Mouse (Mus musculus) lung, adult 2 months (tissue): ENCODE measurements around the gene Gm49322. TPM values are rescaled to one million over a fixed set of nuclear protein-coding genes. Genes with fewer than 3 reads are reported as not detected.
A peak's percentile ranks its signal among the peaks of the same experiment; 100 is the strongest.

ENCODE experiments used
- DNase-seq: peaks from one replicate; pipeline ENCODE4 v3.0.0; 2022
- H3K4me1 ChIP-seq: fragments of 200-500 bp; 2 replicates; pipeline ENCODE4 v1.6.1; 2011; ENCODE audit warnings: low read length; ENCODE audit not compliant: control insufficient read depth, insufficient read depth
- H3K4me3 ChIP-seq: fragments of 200-500 bp; replicated peaks from 2 replicates; pipeline ENCODE3; 2011; ENCODE audit warnings: low read depth, mild to moderate bottlenecking, control low read depth, low read length; ENCODE audit errors: extremely low read depth
- CTCF ChIP-seq: fragments of 200-500 bp; IDR thresholded peaks from 2 replicates; pipeline ENCODE4 v1.5.1; 2011; ENCODE audit warnings: mild to moderate bottlenecking, low read length, control low read depth; ENCODE audit not compliant: insufficient read depth
- POLR2A ChIP-seq: fragments of 200-500 bp; IDR thresholded peaks from 2 replicates; pipeline ENCODE4 v1.6.1; 2011; ENCODE audit warnings: low read depth, mild to moderate bottlenecking, control low read depth, low read length, borderline replicate concordance; ENCODE audit errors: extremely low read depth
- WGBS: fragments of 180-500 bp; shearing (Covaris S2); methylation state at CpG from one replicate; pipeline ENCODE4 v1.1.7; 2018; 5-methylcytosine and 5-hydroxymethylcytosine counted together
- polyA plus RNA-seq: library from polyadenylated mRNA; depleted of rRNA; stranded (reverse); fragments of >200 nt; gene quantifications from 2 replicates; pipeline ENCODE4 v1.2.3, GENCODE M21; 2012; rRNA removed

Gm49322 gene
- polyA plus RNA-seq, 1 experiment, result 2.2 TPM

GRCm38 (mm10) chr10:80664197-80665015 is 58.6 kb downstream of the Gm49322 start:
- DNase-seq, result peak; percentile 91
- TF ChIP-seq CTCF, result no peak
- peak; percentile 33; the same call in 1 of the 2 replicates for TF ChIP-seq POLR2A
- H3K4me3 ChIP-seq, result peak overlapping the region; percentile 31

DNA sequence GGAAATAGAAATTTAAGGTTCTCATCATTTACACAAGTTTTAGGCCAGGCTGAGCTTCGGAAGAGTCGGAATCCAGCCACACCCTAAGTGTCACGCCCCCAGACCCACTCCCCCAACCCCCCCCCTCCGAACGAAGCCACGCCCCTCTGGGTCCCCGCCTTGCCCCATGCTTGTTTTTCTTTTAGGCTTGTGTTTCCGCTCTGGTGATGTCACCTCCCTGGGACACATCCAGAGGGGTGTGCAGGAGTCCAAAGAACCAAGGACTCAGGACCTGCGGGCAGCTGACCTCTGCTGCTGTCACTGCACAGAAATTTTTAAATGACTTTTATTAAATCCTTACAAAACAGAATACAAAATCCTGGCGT is 59.2 kb downstream of the Gm49322 start:
- 5% methylated on average over 10 of the region's 10 CpGs for WGBS
- TF ChIP-seq CTCF, result no peak
- TF ChIP-seq POLR2A, result no peak; the same call in 1 of the 2 replicates
- Histone ChIP-seq H3K4me1 (peaks cover 53% of the 10 kb centered on the region), H3K4me3 (peak overlapping the region; percentile 31)
- peak; percentile 66 for DNase-seq

More at GRCm38 (mm10) chr10:80664197-80665015, 58.6 kb downstream of the Gm49322 start:
- 4% methylated on average over 16 of the region's 16 CpGs for WGBS
- H3K4me1 ChIP-seq, result peaks cover 47% of the 10 kb centered on the region

Other genes starting within 250 kb of the Gm49322 start
- gene Plk5, start 249.6 kb upstream of the Gm49322 start, polyA plus RNA-seq, result 5.5 and 6.0 TPM in 2 replicates
- gene Mex3d, start 218.4 kb upstream of the Gm49322 start, polyA plus RNA-seq, result 37.5 and 48.3 TPM in 2 replicates
- gene Mbd3, start 206.5 kb upstream of the Gm49322 start, polyA plus RNA-seq, result 131 and 143 TPM in 2 replicates
- 1,202 and 1,263 TPM in 2 replicates for gene Uqcr11, start 199.2 kb upstream of the Gm49322 start, polyA plus RNA-seq
- 94.7 and 98.6 TPM in 2 replicates for gene Tcf3, start 172.4 kb upstream of the Gm49322 start, polyA plus RNA-seq
- not detected in 2 replicates for gene Onecut3, start 111.2 kb upstream of the Gm49322 start, polyA plus RNA-seq
- gene Atp8b3, start 66.9 kb upstream of the Gm49322 start, polyA plus RNA-seq, result 0.08 and 0.11 TPM in 2 replicates
- 61.8 and 62.7 TPM in 2 replicates for gene Rexo1, start 44.5 kb upstream of the Gm49322 start, polyA plus RNA-seq
- 24.8 and 31.5 TPM in 2 replicates for gene Klf16, start 28.7 kb upstream of the Gm49322 start, polyA plus RNA-seq
- gene Abhd17a, start 15.7 kb upstream of the Gm49322 start, polyA plus RNA-seq, result 191 and 262 TPM in 2 replicates
- gene Scamp4, start 3.1 kb upstream of the Gm49322 start, polyA plus RNA-seq, result 91.4 and 110 TPM in 2 replicates
- 10.0 and 14.1 TPM in 2 replicates for gene Adat3, start 3.1 kb upstream of the Gm49322 start, polyA plus RNA-seq
- gene Csnk1g2, start 16.8 kb downstream of the Gm49322 start, polyA plus RNA-seq, result 246 and 276 TPM in 2 replicates
- gene Btbd2, start 51.0 kb downstream of the Gm49322 start, polyA plus RNA-seq, result 87.0 and 91.3 TPM in 2 replicates
- 267 and 338 TPM in 2 replicates for gene Mknk2, start 72.1 kb downstream of the Gm49322 start, polyA plus RNA-seq
- 51.5 and 52.4 TPM in 2 replicates for gene Mob3a, start 96.0 kb downstream of the Gm49322 start, polyA plus RNA-seq
- 61.9 and 70.8 TPM in 2 replicates for gene Izumo4, start 96.2 kb downstream of the Gm49322 start, polyA plus RNA-seq
- 111 and 136 TPM in 2 replicates for gene Ap3d1, start 136.2 kb downstream of the Gm49322 start, polyA plus RNA-seq
- 29.9 and 43.0 TPM in 2 replicates for gene Dot1l, start 149.2 kb downstream of the Gm49322 start, polyA plus RNA-seq
- gene Sf3a2, start 192.2 kb downstream of the Gm49322 start, polyA plus RNA-seq, result 35.7 and 38.7 TPM in 2 replicates
- gene Plekhj1, start 192.6 kb downstream of the Gm49322 start, polyA plus RNA-seq, result 51.2 and 58.8 TPM in 2 replicates
- 0.62 and 1.3 TPM in 2 replicates for gene Amh, start 199.2 kb downstream of the Gm49322 start, polyA plus RNA-seq
- gene Jsrp1, start 207.5 kb downstream of the Gm49322 start, polyA plus RNA-seq, result 7.7 TPM in 1 of 2 replicates, not detected in the other
- gene Oaz1, start 220.6 kb downstream of the Gm49322 start, polyA plus RNA-seq, result 804 and 834 TPM in 2 replicates
- 0.10 and 0.31 TPM in 2 replicates for gene Lingo3, start 238.0 kb downstream of the Gm49322 start, polyA plus RNA-seq
- gene Lsm7, start 249.2 kb downstream of the Gm49322 start, polyA plus RNA-seq, result 78.5 and 79.1 TPM in 2 replicates
- 91.7 and 93.9 TPM in 2 replicates for gene Sppl2b, start 249.3 kb downstream of the Gm49322 start, polyA plus RNA-seq